Mouse (Mus musculus): Measurements from ENCODE around the gene Myo18b.

- TF ChIP-seq MYOG (IDR thresholded peaks at IDR 0.05; ENCODE audit: control insufficient read depth, extremely low read depth, insufficient read length) = no peak
- no peak for TF ChIP-seq CTCF (IDR thresholded peaks at IDR 0.05; ENCODE audit: control insufficient read depth, insufficient read depth, insufficient read length)
- no peak for TF ChIP-seq MAX (IDR thresholded peaks at IDR 0.05)
- TF ChIP-seq USF1 (IDR thresholded peaks at IDR 0.05; ENCODE audit: low read depth) = no peak
Measured at GRCm38 (mm10) chr5:112769020-112769720, 127.0 kb downstream of the Myo18b start.
